Mouse (Mus musculus) midbrain, postnatal 0 days (tissue): ENCODE measurements around the gene Ess2. TPM values are rescaled to one million over a fixed set of nuclear protein-coding genes. Genes with fewer than 3 reads are reported as not detected.
A peak's percentile ranks its signal among the peaks of the same experiment; 100 is the strongest.

Experiments used
- ATAC-seq: fragments of 200-750 bp; cut with Nextera tagmentation; 2 replicates; pipeline ENCODE4 v1.8.0; 2017; ENCODE audit warnings: moderate number of reproducible peaks, mild to moderate bottlenecking, moderate TSS enrichment, moderate library complexity; ENCODE audit not compliant: low FRiP score
- DNase-seq: peaks from one replicate; pipeline ENCODE4 v3.0.0-alpha.2; 2015; ENCODE audit warnings: low spot score
- H3K27ac ChIP-seq: fragments of 300-500 bp; sonication (generic); 2 replicates; pipeline ENCODE4 v1.5.1; 2014; ENCODE audit warnings: low read depth, mild to moderate bottlenecking, low read length, mixed read lengths
- H3K27me3 ChIP-seq: fragments of 300-500 bp; sonication (generic); 2 replicates; pipeline ENCODE4 v1.6.1; 2014; ENCODE audit warnings: low read length, control low read depth, mixed read lengths; ENCODE audit not compliant: insufficient read depth
- H3K36me3 ChIP-seq: fragments of 300-500 bp; sonication (generic); 2 replicates; pipeline ENCODE4 v1.6.1; 2014; ENCODE audit warnings: low read length, control low read depth, mixed read lengths; ENCODE audit not compliant: insufficient read depth
- H3K4me1 ChIP-seq: fragments of 300-500 bp; sonication (generic); 2 replicates; pipeline ENCODE4 v1.6.1; 2014; ENCODE audit warnings: mild to moderate bottlenecking, control low read depth, antibody characterized with exemption, low read length, mixed read lengths; ENCODE audit not compliant: insufficient read depth
- H3K4me2 ChIP-seq: fragments of 300-500 bp; sonication (generic); 2 replicates; pipeline ENCODE4 v1.6.1; 2014; ENCODE audit warnings: low read depth, mild to moderate bottlenecking, low read length, mixed read lengths; ENCODE audit not compliant: poor library complexity, severe bottlenecking
- H3K4me3 ChIP-seq: fragments of 300-500 bp; sonication (generic); 2 replicates; pipeline ENCODE4 v1.5.1; 2014; ENCODE audit warnings: low read depth, mild to moderate bottlenecking, low read length, moderate library complexity
- H3K9ac ChIP-seq: fragments of 300-500 bp; sonication (generic); replicated peaks from 2 replicates; pipeline ENCODE4 v1.6.1; 2014; ENCODE audit warnings: mild to moderate bottlenecking, low read length, moderate library complexity, mixed read lengths; ENCODE audit not compliant: poor library complexity, severe bottlenecking
- H3K9me3 ChIP-seq: fragments of 300-500 bp; sonication (generic); 2 replicates; pipeline ENCODE4 v1.6.1; 2016; ENCODE audit warnings: low read length, control low read depth
- CTCF ChIP-seq: IDR thresholded peaks from 2 replicates; pipeline ENCODE4 v1.5.1; 2016; ENCODE audit warnings: antibody characterized with exemption, mild to moderate bottlenecking
- WGBS: fragments of 180-500 bp; shearing (Covaris S2); extraction: QIAGEN DNeasy Blood & Tissue Kit; methylation state at CpG from one replicate; pipeline ENCODE4 v1.1.7; 2014; 5-methylcytosine and 5-hydroxymethylcytosine counted together
- polyA plus RNA-seq: library from polyadenylated mRNA; unstranded; fragments of >200 nt; fragmentation: Nextera tagmentation; extraction: Ambion mirVana; gene quantifications from 2 replicates; pipeline ENCODE4 v1.2.1, GENCODE M21; 2015
- total RNA-seq: library from RNA; depleted of rRNA; stranded (reverse); fragments of >200 nt; gene quantifications from 2 replicates; pipeline ENCODE4 v1.2.3, GENCODE M21; 2014

The Ess2 gene
- total and polyA plus RNA-seq, 2 experiments from 2014 or later = 40.4 to 41.3 TPM

- ATAC-seq (no peak), DNase-seq (no peak)
- TF ChIP-seq CTCF = no peak
- Histone ChIP-seq H3K4me2 (peak within 1 kb of the TSS; percentile 43), H3K27ac (no peak within 1 kb of the TSS), H3K9ac (no peak within 1 kb of the TSS), H3K36me3 (no peaks in the 10 kb centered on the region), H3K4me3 (peak within 1 kb of the TSS; percentile 34), H3K27me3 (peaks cover 52% of the 10 kb centered on the region), H3K9me3 (no peaks in the 10 kb centered on the region), H3K4me1 (peaks cover 3% of the 10 kb centered on the region; the same call in 1 of the 2 replicates)
- WGBS = under 1% methylated on average over 93 of the region's 106 CpGs
Observed at GRCm38 (mm10) chr16:17914307-17915249, 3.4 kb upstream of the Ess2 start, which contains the start of gene Gsc2. Gene Gsc2, minus strand, starts transcription at chr16:17915059.

GRCm38 (mm10) chr16:17898462-17898861, 12.7 kb downstream of the Ess2 start, which contains the start of the genes Dgcr2 and Tssk2:
Gene Dgcr2, minus strand, starts transcription at chr16:17898562.
Gene Tssk2, plus strand, starts transcription at chr16:17898637.
- H3K36me3 ChIP-seq = peaks cover 44% of the 10 kb centered on the region
- H3K4me2 ChIP-seq = no peak within 1 kb of the TSS
- no peaks in the 10 kb centered on the region for H3K27me3 ChIP-seq
- no peak within 1 kb of the TSS for H3K27ac ChIP-seq
- ATAC-seq (no peak), DNase-seq (no peak)
- no peak within 1 kb of the TSS for H3K4me3 ChIP-seq
- no peak for TF ChIP-seq CTCF
- no peaks in the 10 kb centered on the region for H3K4me1 ChIP-seq
- WGBS = 89% methylated on average over 14 of the region's 14 CpGs
- H3K9ac ChIP-seq = no peak within 1 kb of the TSS
- H3K9me3 ChIP-seq = no peaks in the 10 kb centered on the region

- ATAC-seq (no peak), DNase-seq (no peak)
- no peak overlapping the region for H3K4me2 ChIP-seq
- peaks cover 22% of the 10 kb centered on the region for H3K36me3 ChIP-seq
- H3K27ac ChIP-seq = no peak overlapping the region
- no peaks in the 10 kb centered on the region for H3K4me1 ChIP-seq
- no peaks in the 10 kb centered on the region for H3K27me3 ChIP-seq
- no peak for TF ChIP-seq CTCF
- H3K9me3 ChIP-seq = no peaks in the 10 kb centered on the region
- no peak overlapping the region for H3K4me3 ChIP-seq
- H3K9ac ChIP-seq = no peak overlapping the region
Observed at GRCm38 (mm10) chr16:17896091-17896490, 15.1 kb downstream of the Ess2 start.

DNA sequence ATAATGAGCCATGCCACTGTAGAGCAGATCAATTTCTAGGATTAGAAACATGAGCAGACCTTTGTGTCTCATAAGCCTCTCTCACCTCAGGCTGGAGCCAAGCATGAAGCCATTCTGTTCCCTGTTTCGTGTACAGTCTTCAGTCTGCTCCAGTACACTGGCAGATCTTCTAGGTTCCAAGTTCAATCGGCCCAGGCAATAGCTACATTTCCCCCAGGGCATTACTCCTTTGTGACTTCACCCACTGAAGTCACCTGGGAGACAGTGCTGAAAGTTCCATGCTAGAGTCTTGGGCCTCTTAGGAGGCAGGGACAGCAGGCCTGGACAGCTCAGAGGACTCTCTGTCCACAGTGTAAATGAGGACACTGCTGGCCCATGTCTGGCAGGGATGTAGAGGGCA, 17.2 kb downstream of the Ess2 start, which contains the start of gene Tssk1:
Gene Tssk1 (plus strand): TSS at position 301 of the 400 bp plus-strand sequence.
- H3K27ac ChIP-seq = no peak within 1 kb of the TSS
- peaks cover 6% of the 10 kb centered on the region; the same call in 1 of the 2 replicates for H3K36me3 ChIP-seq
- H3K9ac ChIP-seq = no peak within 1 kb of the TSS
- no peak within 1 kb of the TSS for H3K4me3 ChIP-seq
- no peaks in the 10 kb centered on the region for H3K9me3 ChIP-seq
- ATAC-seq (no peak), DNase-seq (no peak)
- H3K27me3 ChIP-seq = no peaks in the 10 kb centered on the region
- peaks cover 10% of the 10 kb centered on the region; the same call in 1 of the 2 replicates for H3K4me1 ChIP-seq
- no peak for TF ChIP-seq CTCF
- no peak within 1 kb of the TSS for H3K4me2 ChIP-seq
- 80% methylated on average over 2 of the region's 2 CpGs for WGBS

GRCm38 (mm10) chr16:17892606-17893005, 18.5 kb downstream of the Ess2 start:
- H3K27ac ChIP-seq = peak overlapping the region; percentile 68; the same call in 1 of the 2 replicates
- ATAC-seq (no peak), DNase-seq (peak; percentile 15)
- H3K27me3 ChIP-seq = no peaks in the 10 kb centered on the region
- no peaks in the 10 kb centered on the region for H3K9me3 ChIP-seq
- TF ChIP-seq CTCF = no peak
- H3K4me2 ChIP-seq = no peak overlapping the region
- no peak overlapping the region for H3K4me3 ChIP-seq
- H3K36me3 ChIP-seq = no peaks in the 10 kb centered on the region
- 64% methylated on average over 3 of the region's 3 CpGs for WGBS
- H3K4me1 ChIP-seq = peaks cover 10% of the 10 kb centered on the region; the same call in 1 of the 2 replicates
- H3K9ac ChIP-seq = no peak overlapping the region

DNA sequence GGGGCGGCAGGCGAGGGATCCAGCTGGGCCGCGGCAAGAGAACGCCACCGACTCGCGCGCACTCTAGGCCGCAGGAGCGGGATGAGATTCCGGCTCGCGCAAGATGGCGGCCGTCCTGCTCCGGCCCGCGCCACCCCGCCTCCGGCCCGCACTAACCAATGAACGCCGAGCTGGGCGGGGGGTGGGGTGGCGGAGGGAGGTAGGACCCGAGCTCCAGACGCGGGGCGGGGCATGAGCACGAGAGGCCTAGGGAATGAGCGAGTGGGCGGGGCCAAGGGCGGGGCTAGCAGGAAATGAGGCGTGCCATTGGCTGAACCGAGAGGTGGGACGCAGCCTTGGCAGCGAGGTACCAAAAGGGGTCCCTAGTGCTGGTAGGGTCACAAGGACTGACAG, 19.6 kb downstream of the Ess2 start, which contains the start of gene Gm20518:
Gene Gm20518 (minus strand): TSS at position 105 of the 393 bp plus-strand sequence.
- DNase-seq = peak; percentile 99
- peak; percentile 43 for TF ChIP-seq CTCF
- under 1% methylated on average over 37 of the region's 38 CpGs for WGBS
- H3K9me3 ChIP-seq = no peaks in the 10 kb centered on the region
- H3K27ac ChIP-seq = peak within 1 kb of the TSS; percentile 98
- no peaks in the 10 kb centered on the region for H3K36me3 ChIP-seq
- ATAC-seq = peak; percentile 98
- H3K4me2 ChIP-seq = peak within 1 kb of the TSS; percentile 84
- H3K27me3 ChIP-seq = no peaks in the 10 kb centered on the region
- peaks cover 10% of the 10 kb centered on the region; the same call in 1 of the 2 replicates for H3K4me1 ChIP-seq
- peak within 1 kb of the TSS; percentile 99 for H3K4me3 ChIP-seq
- H3K9ac ChIP-seq = peak within 1 kb of the TSS; percentile 99
